Mouse (Mus musculus): ENCODE data around the gene Tmem273. TPM values are rescaled to one million over a fixed set of nuclear protein-coding genes. Genes with fewer than 3 reads are reported as not detected.

The Tmem273 gene
- polyA plus RNA-seq, 1 experiment from 2014 or later, result 0.98 TPM

DNA sequence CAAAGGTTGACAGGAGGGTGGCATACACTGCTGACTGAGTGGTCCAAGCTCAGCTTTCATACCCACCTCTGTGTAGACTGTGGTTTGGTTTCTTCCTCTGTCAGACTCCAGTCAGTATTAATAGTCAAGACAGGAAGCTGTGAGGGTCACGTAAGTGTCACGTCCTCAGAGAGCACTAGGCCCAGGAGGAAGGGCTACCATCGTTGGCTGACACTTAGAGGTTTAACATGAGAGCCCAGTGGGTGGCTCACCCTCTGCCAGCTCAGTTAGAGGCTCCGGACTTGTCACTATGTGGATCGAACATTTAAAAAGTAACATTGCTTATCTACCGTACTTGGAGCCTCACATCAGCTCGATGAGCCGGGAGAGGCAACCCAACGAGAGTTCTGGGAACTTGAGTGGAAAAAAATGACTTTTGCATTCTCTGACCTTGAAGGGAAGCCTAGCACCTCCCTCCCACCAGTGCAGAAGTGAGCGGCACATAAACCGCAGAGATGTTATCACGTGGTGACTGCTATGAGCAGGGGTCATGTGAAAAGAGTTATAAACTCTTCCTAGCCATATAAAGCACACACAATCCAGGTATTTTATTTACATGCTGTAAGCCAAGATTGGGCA lies 1.5 kb upstream of the Tmem273 start:
- Histone ChIP-seq H3K4me1 (replicated peaks; ENCODE audit: control insufficient read depth, insufficient read depth, low read length) (no peaks in the 10 kb centered on the region), H3K9ac (ENCODE audit: low read depth, low read length) (no peak overlapping the region), H3K27me3 (replicated peaks; ENCODE audit: control insufficient read depth, insufficient read depth, low read length) (no peaks in the 10 kb centered on the region), H3K36me3 (ENCODE audit: control insufficient read depth, insufficient read depth) (no peaks in the 10 kb centered on the region), H3K9me3 (ENCODE audit: control insufficient read depth) (no peaks in the 10 kb centered on the region), H3K4me2 (replicated peaks; ENCODE audit: low read depth) (no peak overlapping the region; the same call in 1 of the 2 replicates), H3K27ac (ENCODE audit: low read depth, low read length) (no peak overlapping the region), H3K4me3 (ENCODE audit: low read depth, low read length) (no peak overlapping the region)
- no peak for TF ChIP-seq CTCF (IDR thresholded peaks at IDR 0.05; ENCODE audit: low read depth)
- WGBS, result 51% methylated on average over 12 of the region's 12 CpGs
- ATAC-seq, result no peak; the same call in 1 of the 2 replicates

DNA sequence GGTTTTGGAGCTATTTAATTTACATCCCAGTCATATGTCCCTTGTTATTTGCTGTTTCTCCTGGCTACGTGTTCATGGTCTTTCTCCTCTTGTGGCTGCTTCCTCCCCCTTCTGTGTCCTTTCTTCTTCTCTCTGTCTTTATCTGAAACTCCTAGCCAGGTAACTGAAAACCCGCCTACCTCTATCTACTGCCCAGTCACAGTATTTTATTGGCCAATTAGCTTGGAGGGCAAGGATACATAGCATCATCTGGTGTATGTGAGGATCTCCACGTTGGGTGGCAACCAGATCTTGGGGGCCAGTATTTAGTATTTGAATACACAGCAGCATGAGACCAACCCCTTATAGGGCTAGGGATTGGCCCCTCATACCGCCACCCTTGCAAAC lies 1.0 kb upstream of the Tmem273 start:
- Histone ChIP-seq H3K36me3 (ENCODE audit: control insufficient read depth, insufficient read depth) (no peaks in the 10 kb centered on the region), H3K9ac (ENCODE audit: low read depth, low read length) (no peak overlapping the region), H3K4me1 (replicated peaks; ENCODE audit: control insufficient read depth, insufficient read depth, low read length) (no peaks in the 10 kb centered on the region), H3K4me3 (ENCODE audit: low read depth, low read length) (no peak overlapping the region), H3K27ac (ENCODE audit: low read depth, low read length) (no peak overlapping the region), H3K9me3 (ENCODE audit: control insufficient read depth) (no peaks in the 10 kb centered on the region), H3K27me3 (replicated peaks; ENCODE audit: control insufficient read depth, insufficient read depth, low read length) (no peaks in the 10 kb centered on the region), H3K4me2 (replicated peaks; ENCODE audit: low read depth) (no peak overlapping the region; the same call in 1 of the 2 replicates)
- WGBS, result 55% methylated on average over 4 of the region's 4 CpGs
- peak; percentile 56; the same call in 1 of the 2 replicates for ATAC-seq
- TF ChIP-seq CTCF (IDR thresholded peaks at IDR 0.05; ENCODE audit: low read depth), result no peak

DNA sequence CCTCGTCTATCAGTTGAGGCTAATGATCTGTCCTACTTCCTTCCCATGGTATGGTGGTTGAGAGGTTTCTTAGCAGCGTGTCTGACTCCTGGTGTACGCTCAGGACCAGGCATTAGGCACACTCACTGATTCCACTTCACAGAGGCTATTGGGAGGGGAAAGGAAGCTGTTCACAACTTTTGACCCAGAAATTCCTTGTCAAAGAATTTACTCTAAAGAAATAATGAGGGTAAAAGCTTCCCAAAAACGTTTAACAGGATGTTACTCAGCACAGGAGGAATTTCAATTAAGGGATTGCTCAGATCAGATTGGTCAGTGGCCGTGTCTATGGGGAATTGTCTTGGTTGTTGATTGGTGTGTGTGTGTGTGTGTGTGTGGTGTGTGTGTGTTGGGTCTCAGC lies 1.9 kb downstream of the Tmem273 start:
- TF ChIP-seq CTCF (IDR thresholded peaks at IDR 0.05; ENCODE audit: low read depth), result no peak
- Histone ChIP-seq H3K4me3 (ENCODE audit: low read depth, low read length) (no peak overlapping the region), H3K9me3 (ENCODE audit: control insufficient read depth) (no peaks in the 10 kb centered on the region), H3K27ac (ENCODE audit: low read depth, low read length) (no peak overlapping the region), H3K4me2 (replicated peaks; ENCODE audit: low read depth) (no peak overlapping the region), H3K9ac (ENCODE audit: low read depth, low read length) (no peak overlapping the region), H3K36me3 (ENCODE audit: control insufficient read depth, insufficient read depth) (no peaks in the 10 kb centered on the region), H3K27me3 (replicated peaks; ENCODE audit: control insufficient read depth, insufficient read depth, low read length) (no peaks in the 10 kb centered on the region), H3K4me1 (replicated peaks; ENCODE audit: control insufficient read depth, insufficient read depth, low read length) (no peaks in the 10 kb centered on the region)
- ATAC-seq, result no peak
- 56% methylated on average over 5 of the region's 5 CpGs for WGBS

DNA sequence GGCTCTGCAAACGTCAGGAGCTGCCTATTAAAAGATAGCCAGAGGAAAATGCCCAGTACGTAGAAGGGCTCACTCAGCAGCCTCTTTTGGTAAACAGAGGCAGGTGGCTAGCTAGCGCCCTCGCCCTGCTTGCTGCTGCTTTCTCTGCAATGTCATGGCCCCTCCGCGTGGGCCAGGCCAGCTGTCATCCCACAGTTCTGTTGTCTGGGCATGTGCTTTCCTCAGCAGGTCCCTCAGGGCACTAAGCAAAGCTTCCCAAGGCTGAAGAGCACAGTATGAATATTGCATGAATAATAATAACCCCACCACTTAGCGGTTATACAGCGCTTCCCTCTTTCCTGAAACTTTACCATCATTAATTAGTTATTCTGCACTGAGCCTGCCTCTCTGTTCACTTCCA lies 10.6 kb downstream of the Tmem273 start:
- 66% methylated on average over 8 of the region's 8 CpGs for WGBS

GRCm38 (mm10) chr14:32797803-32798202 lies 12.0 kb downstream of the Tmem273 start:
- WGBS, result 52% methylated on average over 2 of the region's 2 CpGs
- TF ChIP-seq CTCF (IDR thresholded peaks at IDR 0.05; ENCODE audit: low read depth), result no peak
- Histone ChIP-seq H3K9me3 (ENCODE audit: control insufficient read depth) (no peaks in the 10 kb centered on the region), H3K36me3 (ENCODE audit: control insufficient read depth, insufficient read depth) (no peaks in the 10 kb centered on the region), H3K9ac (ENCODE audit: low read depth, low read length) (no peak overlapping the region), H3K4me2 (replicated peaks; ENCODE audit: low read depth) (no peak overlapping the region), H3K4me1 (replicated peaks; ENCODE audit: control insufficient read depth, insufficient read depth, low read length) (no peaks in the 10 kb centered on the region), H3K27ac (ENCODE audit: low read depth, low read length) (no peak overlapping the region), H3K27me3 (replicated peaks; ENCODE audit: control insufficient read depth, insufficient read depth, low read length) (no peaks in the 10 kb centered on the region), H3K4me3 (ENCODE audit: low read depth, low read length) (no peak overlapping the region)
- peak; percentile 43; the same call in 1 of the 2 replicates for ATAC-seq

More for the DNA sequence above, 10.6 kb downstream of the Tmem273 start:
- Histone ChIP-seq H3K36me3 (ENCODE audit: control insufficient read depth, insufficient read depth) (no peaks in the 10 kb centered on the region), H3K27ac (ENCODE audit: low read depth, low read length) (no peak overlapping the region), H3K9ac (ENCODE audit: low read depth, low read length) (no peak overlapping the region), H3K27me3 (replicated peaks; ENCODE audit: control insufficient read depth, insufficient read depth, low read length) (no peaks in the 10 kb centered on the region), H3K9me3 (ENCODE audit: control insufficient read depth) (no peaks in the 10 kb centered on the region), H3K4me1 (replicated peaks; ENCODE audit: control insufficient read depth, insufficient read depth, low read length) (no peaks in the 10 kb centered on the region), H3K4me2 (replicated peaks; ENCODE audit: low read depth) (no peak overlapping the region), H3K4me3 (ENCODE audit: low read depth, low read length) (no peak overlapping the region)
- ATAC-seq, result no peak
- no peak for TF ChIP-seq CTCF (IDR thresholded peaks at IDR 0.05; ENCODE audit: low read depth)

- H3K9me3 ChIP-seq (ENCODE audit: control insufficient read depth), result no peaks in the 10 kb centered on the region
- no peak for ATAC-seq
- no peaks in the 10 kb centered on the region for H3K36me3 ChIP-seq (ENCODE audit: control insufficient read depth, insufficient read depth)
- H3K9ac ChIP-seq (ENCODE audit: low read depth, low read length), result no peak overlapping the region
- H3K4me2 ChIP-seq (replicated peaks; ENCODE audit: low read depth), result no peak overlapping the region
- H3K4me3 ChIP-seq (ENCODE audit: low read depth, low read length), result no peak overlapping the region
- H3K27me3 ChIP-seq (replicated peaks; ENCODE audit: control insufficient read depth, insufficient read depth, low read length), result no peaks in the 10 kb centered on the region
- no peak overlapping the region for H3K27ac ChIP-seq (ENCODE audit: low read depth, low read length)
- no peak for TF ChIP-seq CTCF (IDR thresholded peaks at IDR 0.05; ENCODE audit: low read depth)
- no peaks in the 10 kb centered on the region for H3K4me1 ChIP-seq (replicated peaks; ENCODE audit: control insufficient read depth, insufficient read depth, low read length)
- WGBS, result 72% methylated on average over 4 of the region's 4 CpGs
Measured at GRCm38 (mm10) chr14:32798355-32798754, 12.6 kb downstream of the Tmem273 start.
